Mouse (Mus musculus) ES-Bruce4 (cell line): Measurements from ENCODE around the gene Stra6.

ENCODE experiments used
- CTCF ChIP-seq: IDR thresholded peaks from one replicate; pipeline ENCODE4 v1.8.1; 2011; ENCODE audit warnings: low read depth, low read length
- EP300 ChIP-seq: IDR thresholded peaks from 2 replicates; pipeline ENCODE4 v1.6.1; 2011; ENCODE audit warnings: low read depth, low read length; ENCODE audit not compliant: insufficient read depth
- POLR2A ChIP-seq: IDR thresholded peaks from one replicate; pipeline ENCODE4 v1.8.1; 2011; ENCODE audit warnings: low read length; ENCODE audit not compliant: insufficient read depth

GRCm38 (mm10) chr9:58086203-58086602 lies 22.6 kb downstream of the Stra6 start:
- TF ChIP-seq CTCF: no peak
- TF ChIP-seq POLR2A: no peak
- no peak for TF ChIP-seq EP300
